Mouse (Mus musculus): Measurements from ENCODE around the gene Dennd1c.

The Dennd1c gene

DNA sequence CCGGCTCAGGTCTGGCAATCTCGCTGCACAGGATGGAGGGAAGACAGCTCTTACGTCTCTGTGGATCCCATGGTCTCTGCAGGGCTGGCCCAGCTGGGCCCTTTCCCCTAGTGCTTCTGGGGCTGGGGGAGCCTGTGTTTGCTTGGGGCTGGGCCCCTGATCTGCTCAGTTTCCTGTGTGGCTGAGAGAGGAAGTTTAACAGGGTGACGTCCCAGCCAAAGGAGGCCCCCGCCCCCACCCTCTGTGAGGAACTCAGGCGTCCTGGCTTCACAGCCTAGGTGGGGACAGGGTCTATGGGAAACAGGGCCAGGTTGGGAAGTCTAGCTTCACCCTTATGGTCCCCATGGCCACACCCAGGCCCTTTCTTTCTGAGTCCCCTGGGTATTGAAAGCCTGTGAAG is at the start of gene Dennd1c:
Dennd1c (minus strand) TSS at position 179 of the 400 bp plus-strand sequence.
- DNase-seq, result peak; percentile 30

- DNase-seq, result no peak
Measured at GRCm38 (mm10) chr17:57125853-57126622, 47.7 kb upstream of the Dennd1c start.

DNA sequence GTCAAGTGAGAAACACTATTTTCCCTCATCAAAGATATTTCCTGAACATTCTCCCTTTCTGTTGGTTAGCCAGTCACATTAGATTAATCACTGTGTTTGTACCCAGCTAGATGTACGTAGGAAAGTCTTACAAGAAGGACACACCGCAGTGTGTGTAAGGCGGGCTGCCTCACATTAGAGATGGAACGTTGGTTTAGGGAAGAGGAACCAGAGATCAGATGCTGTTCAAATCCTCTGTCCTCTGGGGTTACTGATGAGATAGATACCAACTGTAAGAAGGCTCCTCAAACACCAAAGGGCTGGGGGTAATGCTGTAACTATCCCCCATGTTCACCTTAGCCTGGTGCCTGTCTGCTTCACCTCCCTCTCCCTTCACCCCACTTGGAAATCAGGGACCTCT is 46.5 kb upstream of the Dennd1c start:
- no peak for DNase-seq

DNA sequence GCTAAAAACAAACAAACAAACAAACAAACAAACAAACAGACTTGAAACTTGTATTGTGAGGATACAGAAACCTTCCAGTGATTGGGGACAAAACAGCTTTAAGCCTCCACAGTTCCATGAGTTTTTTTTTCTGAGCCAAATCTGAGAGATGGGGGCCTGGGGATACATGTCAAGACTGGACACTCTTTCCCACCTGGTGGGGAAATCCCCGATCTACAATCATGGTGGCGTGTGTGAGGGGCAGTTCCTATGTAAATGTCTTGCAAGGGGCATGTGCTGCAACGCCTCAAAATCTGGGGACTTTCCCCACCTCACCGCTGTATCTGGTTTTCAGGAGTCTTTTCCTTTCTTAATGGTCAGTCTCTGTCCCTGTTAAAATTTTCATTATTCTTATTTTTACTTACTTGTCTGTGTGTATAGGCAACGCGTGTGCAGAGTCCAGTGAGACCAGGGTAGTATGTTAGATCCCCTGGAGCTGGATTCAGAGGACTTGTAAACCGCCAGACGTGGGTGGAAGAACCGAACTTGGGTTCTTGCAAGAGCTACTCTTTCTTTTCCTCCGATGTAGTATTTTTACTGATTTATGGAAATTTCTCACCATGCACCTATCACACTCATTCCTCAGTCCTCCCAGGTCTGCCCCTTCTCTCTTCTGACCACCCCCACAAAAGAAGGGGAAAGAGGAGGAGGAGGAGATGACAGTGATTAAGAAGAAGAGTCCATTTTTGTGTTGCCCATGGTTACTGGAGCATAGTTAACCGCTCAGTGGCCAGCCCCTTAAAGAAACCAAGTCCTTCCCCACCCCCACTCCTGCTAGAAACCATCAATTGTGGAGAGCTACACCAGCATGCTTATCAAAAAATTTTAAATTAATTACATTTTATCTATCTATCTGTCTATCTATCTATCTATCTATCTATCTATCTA is 45.1 kb upstream of the Dennd1c start:
- no peak for DNase-seq

- DNase-seq, result no peak
Measured at GRCm38 (mm10) chr17:57121856-57122255, 43.5 kb upstream of the Dennd1c start.

GRCm38 (mm10) chr17:57118524-57119349 is 40.4 kb upstream of the Dennd1c start:
- peak; percentile 56 for DNase-seq

GRCm38 (mm10) chr17:57116801-57117200 is 38.5 kb upstream of the Dennd1c start:
- DNase-seq, result no peak

- DNase-seq, result no peak
Measured at GRCm38 (mm10) chr17:57112768-57113474, 34.6 kb upstream of the Dennd1c start.

DNA sequence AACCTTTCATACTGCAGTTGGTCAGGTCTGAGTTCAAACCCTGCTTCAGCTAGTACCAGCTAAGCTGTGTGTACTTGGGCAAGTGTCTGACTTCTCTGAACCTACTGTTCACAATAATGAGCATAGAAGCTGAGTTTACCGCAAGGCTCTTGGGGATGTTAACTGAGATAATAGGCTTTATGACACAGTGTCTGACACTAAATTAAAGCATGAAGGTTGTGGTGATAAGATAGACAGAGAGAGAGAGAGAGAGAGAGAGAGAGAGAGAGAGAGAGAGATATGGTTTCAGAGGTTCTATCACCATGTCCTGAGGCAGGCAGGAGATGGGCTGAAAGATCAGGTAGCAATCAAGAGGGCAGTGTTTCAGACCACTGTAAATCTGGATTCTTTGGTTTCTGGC is 31.7 kb upstream of the Dennd1c start:
- no peak for DNase-seq

DNA sequence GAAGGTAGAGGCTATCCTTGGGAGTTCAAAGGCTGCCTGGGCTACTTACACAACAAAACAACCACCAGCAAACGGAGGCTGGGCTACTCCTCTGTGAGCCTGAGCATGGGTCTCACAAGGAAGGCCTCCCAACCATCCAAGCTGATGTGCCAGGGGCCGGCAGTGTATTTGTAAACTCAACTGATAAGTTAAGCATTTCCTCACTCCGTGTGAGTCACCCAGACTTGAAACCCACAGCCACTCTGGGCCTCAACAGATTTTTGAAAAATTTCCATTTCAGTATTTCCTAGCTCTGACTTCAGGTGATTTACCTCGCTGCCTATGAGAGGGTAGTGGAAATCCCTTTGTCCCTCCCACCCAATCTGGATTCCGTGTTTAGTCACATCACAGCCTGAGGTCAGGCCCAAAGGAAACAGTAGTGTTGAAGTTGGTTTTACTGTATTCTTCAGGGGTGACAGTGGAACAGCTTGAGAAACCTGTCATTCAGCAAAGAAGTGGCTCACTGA is 30.4 kb upstream of the Dennd1c start:
- no peak for DNase-seq

- no peak for DNase-seq
Measured at GRCm38 (mm10) chr17:57108040-57108665, 29.8 kb upstream of the Dennd1c start.

DNA sequence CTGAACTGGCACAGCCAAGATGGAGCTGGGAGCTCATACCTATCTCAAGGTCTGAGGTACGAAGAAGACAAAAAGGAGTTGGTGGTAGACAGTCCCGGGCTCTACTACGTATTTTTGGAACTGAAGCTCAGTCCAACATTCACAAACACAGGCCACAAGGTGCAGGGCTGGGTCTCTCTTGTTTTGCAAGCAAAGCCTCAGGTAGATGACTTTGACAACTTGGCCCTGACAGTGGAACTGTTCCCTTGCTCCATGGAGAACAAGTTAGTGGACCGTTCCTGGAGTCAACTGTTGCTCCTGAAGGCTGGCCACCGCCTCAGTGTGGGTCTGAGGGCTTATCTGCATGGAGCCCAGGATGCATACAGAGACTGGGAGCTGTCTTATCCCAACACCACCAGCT is 28.8 kb upstream of the Dennd1c start:
- DNase-seq, result no peak

- DNase-seq, result no peak
Measured at GRCm38 (mm10) chr17:57106035-57106368, 27.7 kb upstream of the Dennd1c start.

DNA sequence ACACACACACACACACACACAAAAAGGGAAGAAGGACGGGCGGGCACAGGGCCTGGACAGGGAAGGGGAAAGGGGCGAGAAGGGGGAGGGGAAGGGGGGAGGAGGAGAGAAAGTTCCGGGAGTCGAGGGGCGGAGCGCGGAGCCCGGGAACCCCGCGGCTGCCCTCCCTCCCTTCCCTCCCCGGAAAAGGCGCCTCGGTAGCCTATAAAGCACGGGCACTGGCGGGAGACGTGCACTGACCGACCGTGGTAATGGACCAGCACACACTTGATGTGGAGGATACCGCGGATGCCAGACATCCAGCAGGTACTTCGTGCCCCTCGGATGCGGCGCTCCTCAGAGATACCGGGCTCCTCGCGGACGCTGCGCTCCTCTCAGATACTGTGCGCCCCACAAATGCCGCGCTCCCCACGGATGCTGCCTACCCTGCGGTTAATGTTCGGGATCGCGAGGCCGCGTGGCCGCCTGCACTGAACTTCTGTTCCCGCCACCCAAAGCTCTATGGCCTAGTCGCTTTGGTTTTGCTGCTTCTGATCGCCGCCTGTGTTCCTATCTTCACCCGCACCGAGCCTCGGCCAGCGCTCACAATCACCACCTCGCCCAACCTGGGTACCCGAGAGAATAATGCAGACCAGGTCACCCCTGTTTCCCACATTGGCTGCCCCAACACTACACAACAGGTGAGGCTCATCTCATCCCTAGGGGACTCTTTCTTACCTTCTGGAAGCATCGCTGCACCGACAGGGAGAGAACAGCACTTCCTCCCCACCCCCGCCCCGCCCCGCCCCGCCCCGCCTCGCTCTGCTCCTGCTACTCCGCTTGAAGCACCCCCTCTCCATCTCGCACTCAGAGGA is 27.1 kb upstream of the Dennd1c start, which contains the start of gene Tnfsf9:
Tnfsf9 (plus strand) TSS at position 145 of the 854 bp plus-strand sequence.
- DNase-seq, result peak; percentile 29

GRCm38 (mm10) chr17:57104496-57104895 is 26.2 kb upstream of the Dennd1c start:
- no peak for DNase-seq

GRCm38 (mm10) chr17:57102276-57102675 is 24.0 kb upstream of the Dennd1c start:
- DNase-seq, result no peak

GRCm38 (mm10) chr17:57099629-57100325 is 21.5 kb upstream of the Dennd1c start:
- DNase-seq, result peak; percentile 20

- no peak for DNase-seq
Measured at GRCm38 (mm10) chr17:57098321-57098720, 20.0 kb upstream of the Dennd1c start.

DNA sequence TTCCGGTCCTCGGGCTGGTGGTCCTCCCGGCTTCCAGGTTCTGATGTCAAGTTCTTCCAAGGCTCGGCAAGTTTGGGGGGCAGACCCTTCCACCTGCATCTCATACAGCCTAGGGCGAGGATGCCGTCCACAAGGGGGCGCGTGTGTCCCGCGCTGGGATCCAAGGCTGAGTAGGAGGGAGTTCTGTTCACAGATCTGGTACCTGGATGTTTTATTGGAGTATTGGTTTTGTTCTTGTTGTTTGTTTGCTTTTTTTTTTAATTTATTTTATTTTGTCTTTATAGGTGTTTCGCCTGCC is 18.3 kb upstream of the Dennd1c start:
- peak; percentile 86 for DNase-seq
